8 mouse cellular contexts compared by ENCODE assay signal in genomic region chr2:6353060-6353459, GRCm38 (mm10). TPM values are rescaled to one million over a fixed set of nuclear protein-coding genes. Genes with fewer than 3 reads are reported as not detected.
DNase-seq lines count a peak whose midpoint lies in the region; ATAC-seq and TF ChIP-seq lines count a peak whose summit lies in the region.

No protein-coding gene starts in this region.

- peaks cover 3% of the 10 kb centered on the region; the same call in 1 of the 2 replicates for H3K36me3 ChIP-seq in lung, embryonic 16.5 days (ENCODE audit: control insufficient read depth, insufficient read depth, low read length)
- no peaks in the 10 kb centered on the region for H3K36me3 ChIP-seq in intestine, postnatal 0 days (ENCODE audit: control insufficient read depth, insufficient read depth)
- H3K36me3 ChIP-seq in myocyte (ENCODE audit: control insufficient read depth, insufficient read depth) = no peaks in the 10 kb centered on the region

- WGBS in lung, embryonic 16.5 days = 62% methylated on average over 4 of the region's 4 CpGs
- 25% methylated on average over 4 of the region's 4 CpGs for WGBS in intestine, postnatal 0 days

- intact Hi-C loops in gastrocnemius, adult 2 months (cut with DNase I) = no loop called here
- intact Hi-C loops in gastrocnemius, postnatal 36 days (cut with DNase I) = no loop called here

- H3K9ac ChIP-seq in lung, embryonic 16.5 days (ENCODE audit: low read length) = no peak overlapping the region
- no peak overlapping the region for H3K9ac ChIP-seq in intestine, postnatal 0 days (ENCODE audit: low read depth, low read length)

- no peaks in the 10 kb centered on the region for H3K27me3 ChIP-seq in lung, embryonic 16.5 days (ENCODE audit: control insufficient read depth, insufficient read depth, low read depth, low read length)
- H3K27me3 ChIP-seq in intestine, postnatal 0 days (replicated peaks; ENCODE audit: control insufficient read depth, insufficient read depth, low read length) = no peaks in the 10 kb centered on the region
- H3K27me3 ChIP-seq in myocyte (ENCODE audit: control insufficient read depth, insufficient read depth, insufficient read length) = no peaks in the 10 kb centered on the region

- no peak overlapping the region for H3K27ac ChIP-seq in gastrocnemius, adult 2 months
- no peak overlapping the region for H3K27ac ChIP-seq in lung, embryonic 16.5 days (ENCODE audit: low read length)
- H3K27ac ChIP-seq in intestine, postnatal 0 days (ENCODE audit: low read depth, low read length) = no peak overlapping the region

- no peaks in the 10 kb centered on the region for H3K9me3 ChIP-seq in lung, embryonic 16.5 days (ENCODE audit: control insufficient read depth, low read length)
- H3K9me3 ChIP-seq in intestine, postnatal 0 days (ENCODE audit: control insufficient read depth) = no peaks in the 10 kb centered on the region

- H3ac ChIP-seq in myocyte (ENCODE audit: control insufficient read depth, insufficient read length) = no peak overlapping the region

- no peak for DNase-seq in gastrocnemius, adult 2 months
- DNase-seq in gastrocnemius, postnatal 36 days = no peak
- no peak for DNase-seq in lung, postnatal 36 days
- no peak for DNase-seq in thymus, adult 18-20 months
- no peak for DNase-seq in urinary bladder, postnatal 25 days (ENCODE audit: low spot score)

- peaks cover 67% of the 10 kb centered on the region for H3K79me2 ChIP-seq in myocyte (ENCODE audit: control insufficient read depth, insufficient read depth)

- ATAC-seq in lung, embryonic 16.5 days (ENCODE audit: low read depth) = no peak
- peak; percentile 15; the same call in 1 of the 2 replicates for ATAC-seq in intestine, postnatal 0 days

- H3K4me2 ChIP-seq in lung, embryonic 16.5 days (ENCODE audit: low read depth, low read length) = peak overlapping the region; percentile 43
- H3K4me2 ChIP-seq in intestine, postnatal 0 days (replicated peaks; ENCODE audit: low read depth) = peak overlapping the region; percentile 63
- H3K4me2 ChIP-seq in myocyte (ENCODE audit: low read depth) = peak overlapping the region; percentile 75

- H3K4me3 ChIP-seq in gastrocnemius, adult 2 months = peak overlapping the region; percentile 53
- no peak overlapping the region for H3K4me3 ChIP-seq in lung, embryonic 16.5 days (ENCODE audit: low read length)
- peak overlapping the region; percentile 18 for H3K4me3 ChIP-seq in intestine, postnatal 0 days (ENCODE audit: low read depth, low read length)
- H3K4me3 ChIP-seq in myocyte = no peak overlapping the region

- TF ChIP-seq POLR2A in myocyte (IDR thresholded peaks at IDR 0.05; ENCODE audit: insufficient read length, low read depth) = no peak

- TF ChIP-seq CTCF in gastrocnemius, adult 2 months (IDR thresholded peaks at IDR 0.05) = no peak
- TF ChIP-seq CTCF in intestine, postnatal 0 days (IDR thresholded peaks at IDR 0.05; ENCODE audit: low read depth) = no peak

- peaks cover 25% of the 10 kb centered on the region for H3K4me1 ChIP-seq in lung, embryonic 16.5 days (replicated peaks; ENCODE audit: control insufficient read depth, insufficient read depth, low read length)
- H3K4me1 ChIP-seq in intestine, postnatal 0 days (replicated peaks; ENCODE audit: control insufficient read depth, insufficient read depth, low read length) = peaks cover 12% of the 10 kb centered on the region

TF ChIP-seq in myocyte, 11 proteins besides CTCF, POLR2A, EP300 and RAD21:
- TF ChIP-seq REST (IDR thresholded peaks at IDR 0.05; ENCODE audit: insufficient read depth, insufficient read length) (no peak), POLR2AphosphoS2 (IDR thresholded peaks at IDR 0.05; ENCODE audit: insufficient read length, low read depth) (no peak), MAX (IDR thresholded peaks at IDR 0.05; ENCODE audit: low read depth) (no peak), MYOG (IDR thresholded peaks at IDR 0.05; ENCODE audit: control insufficient read depth in 1 of 3, insufficient read depth in 1 of 3, insufficient read length in 2 of 3, low read depth in 2 of 3) (no peak), SRF (IDR thresholded peaks at IDR 0.05; ENCODE audit: control insufficient read depth, insufficient read length, low read depth) (no peak), TCF12 (IDR thresholded peaks at IDR 0.05; ENCODE audit: insufficient read depth, poor library complexity, severe bottlenecking) (no peak), TCF3 (IDR thresholded peaks at IDR 0.05; ENCODE audit: insufficient read length, low read depth) (no peak), MYOD1 (IDR thresholded peaks at IDR 0.05; ENCODE audit: control insufficient read depth in 1 of 3, insufficient read length in 2 of 3, low read depth in 2 of 3) (no peak), CEBPB (IDR thresholded peaks at IDR 0.05; ENCODE audit: insufficient read depth, poor library complexity, severe bottlenecking) (no peak), USF1 (IDR thresholded peaks at IDR 0.05; ENCODE audit: low read depth) (no peak), E2F4 (IDR thresholded peaks at IDR 0.05; ENCODE audit: insufficient read depth) (no peak)

RNA-seq across cellular contexts. Expression of gene Usp6nl, which starts 30.6 kb away (rescaled TPM):
- 1 to 10 TPM; 2.6 to 4.0 TPM for total RNA-seq in gastrocnemius, adult 2 months (2021)
- total RNA-seq in gastrocnemius, postnatal 36 days (2021) = 1 to 10 TPM; 3.5 to 3.6 TPM
- 9.5 and 10.2 TPM in 2 replicates for polyA plus RNA-seq in lung, embryonic 16.5 days (2015; fragmentation: Nextera tagmentation; extraction: Ambion mirVana)
- 6.8 and 7.7 TPM in 2 replicates for polyA plus RNA-seq in intestine, postnatal 0 days (2015; fragmentation: Nextera tagmentation; extraction: Ambion mirVana)
- 7.6 TPM for polyA plus RNA-seq in myocyte (2012; fragmentation: generic; extraction: Trizol)

Comparison
In these comparisons a context has a peak if more than half of its experiments do, and no peak if none do; other contexts are left out.
1. H3K4me3 ChIP-seq: peak in gastrocnemius, adult 2 months (single experiment) and intestine, postnatal 0 days (single experiment); none in lung, embryonic 16.5 days (single experiment) and myocyte (single experiment).
2. Peak in every context shown above with its lines, with median percentiles within 50 percentile points of each other: H3K4me2 ChIP-seq.